Mouse (Mus musculus) left cerebral cortex, adult 2 months (tissue): ENCODE data around the gene Fhit. TPM values are rescaled to one million over a fixed set of nuclear protein-coding genes. Genes with fewer than 3 reads are reported as not detected.
A peak's percentile ranks its signal among the peaks of the same experiment; 100 is the strongest.

Experiments used
- DNase-seq, 2 experiments: peaks; one replicate each; pipeline ENCODE4 v3.0.0; 2021 to 2022; ENCODE audit warnings: low spot score in 2 of 2, mixed read lengths in 1 of 2; ENCODE audit errors: extremely low spot score in 1 of 2
- H3K27ac ChIP-seq: fragments of 200-600 bp; 2 replicates; pipeline ENCODE4 v1.8.1; 2022
- H3K4me3 ChIP-seq: fragments of 200-600 bp; 2 replicates; pipeline ENCODE4 v1.8.1; 2022
- CTCF ChIP-seq: fragments of 200-600 bp; IDR thresholded peaks from 2 replicates; pipeline ENCODE4 v1.8.1; 2022; ENCODE audit warnings: antibody characterized with exemption, mild to moderate bottlenecking, moderate library complexity
- intact Hi-C: fragments of 180-260 bp; cut with DNase I; formaldehyde crosslinking; loops from one replicate; pipeline ENCODE4 v1.15.1; 2025
- total RNA-seq, 2 experiments: library from RNA; stranded (reverse); gene quantifications; 2 replicates each; pipeline ENCODE4 v1.2.3; 2021

Fhit gene
- total RNA-seq, 2 experiments from 2014 or later, result 6.0 to 7.5 TPM

GRCm38 (mm10) chr14:9751341-9751740 is 1410.5 kb downstream of the Fhit start:
- no peak for TF ChIP-seq CTCF
- DNase-seq, result no peak
- H3K4me3 ChIP-seq, result no peak overlapping the region
- H3K27ac ChIP-seq, result no peak overlapping the region
- intact Hi-C loops, result no loop called here

- Histone ChIP-seq H3K4me3 (no peak overlapping the region), H3K27ac (no peak overlapping the region)
- TF ChIP-seq CTCF, result peak; percentile 25
- DNase-seq, result peak in 1 of 2 experiments; percentile 8
- intact Hi-C loops, result loop anchor here (5.0 kb wide), 1 partner anchor 356 kb away; no protein-coding TSS in a partner anchor
These were observed 1413.1 kb downstream of the Fhit start for GRCm38 (mm10) chr14:9748709-9749108.

- no peak overlapping the region for H3K27ac ChIP-seq
- peak; percentile 38 for TF ChIP-seq CTCF
- DNase-seq, result no peak
- no peak overlapping the region for H3K4me3 ChIP-seq
- intact Hi-C loops, result no loop called here
These were observed 1439.8 kb downstream of the Fhit start for GRCm38 (mm10) chr14:9721917-9722472.

- no peak overlapping the region for H3K4me3 ChIP-seq
- DNase-seq, result no peak
- intact Hi-C loops, result no loop called here
- TF ChIP-seq CTCF, result no peak
- H3K27ac ChIP-seq, result no peak overlapping the region
These were observed 1463.2 kb downstream of the Fhit start for GRCm38 (mm10) chr14:9698621-9699020.

GRCm38 (mm10) chr14:9697101-9697500 is 1464.7 kb downstream of the Fhit start:
- Histone ChIP-seq H3K27ac (no peak overlapping the region), H3K4me3 (no peak overlapping the region)
- intact Hi-C loops, result no loop called here
- DNase-seq, result no peak
- TF ChIP-seq CTCF, result no peak

- intact Hi-C loops, result no loop called here
- H3K27ac ChIP-seq, result no peak overlapping the region
- DNase-seq, result no peak
- TF ChIP-seq CTCF, result no peak
- no peak overlapping the region for H3K4me3 ChIP-seq
These were observed 1465.8 kb downstream of the Fhit start for GRCm38 (mm10) chr14:9696004-9696403.

GRCm38 (mm10) chr14:9695217-9695690 is 1466.6 kb downstream of the Fhit start:
- no peak for TF ChIP-seq CTCF
- H3K27ac ChIP-seq, result no peak overlapping the region
- intact Hi-C loops, result no loop called here

GRCm38 (mm10) chr14:9688664-9689257 is 1473.1 kb downstream of the Fhit start:
- intact Hi-C loops, result no loop called here
- DNase-seq, result no peak
- no peak for TF ChIP-seq CTCF
- H3K4me3 ChIP-seq, result no peak overlapping the region
- no peak overlapping the region for H3K27ac ChIP-seq

More at GRCm38 (mm10) chr14:9695217-9695690, 1466.6 kb downstream of the Fhit start:
- no peak for DNase-seq
- H3K4me3 ChIP-seq, result no peak overlapping the region

- no peak for TF ChIP-seq CTCF
- intact Hi-C loops, result no loop called here
- no peak for DNase-seq
- H3K27ac ChIP-seq, result no peak overlapping the region
- no peak overlapping the region for H3K4me3 ChIP-seq
These were observed 1477.5 kb downstream of the Fhit start for GRCm38 (mm10) chr14:9684362-9684761.

GRCm38 (mm10) chr14:9672728-9673127 is 1489.1 kb downstream of the Fhit start:
- no peak for TF ChIP-seq CTCF
- DNase-seq, result no peak
- intact Hi-C loops, result no loop called here

GRCm38 (mm10) chr14:9671776-9672175 is 1490.1 kb downstream of the Fhit start:
- intact Hi-C loops, result no loop called here

More at GRCm38 (mm10) chr14:9672728-9673127, 1489.1 kb downstream of the Fhit start:
- Histone ChIP-seq H3K27ac (no peak overlapping the region), H3K4me3 (no peak overlapping the region)

GRCm38 (mm10) chr14:9669766-9670165 is 1492.1 kb downstream of the Fhit start:
- DNase-seq, result no peak
- H3K27ac ChIP-seq, result no peak overlapping the region
- intact Hi-C loops, result no loop called here
- no peak overlapping the region for H3K4me3 ChIP-seq
- no peak for TF ChIP-seq CTCF

More at GRCm38 (mm10) chr14:9671776-9672175, 1490.1 kb downstream of the Fhit start:
- Histone ChIP-seq H3K4me3 (no peak overlapping the region), H3K27ac (no peak overlapping the region)
- no peak for TF ChIP-seq CTCF
- DNase-seq, result no peak

- no peak for DNase-seq
- no peak overlapping the region for H3K4me3 ChIP-seq
- H3K27ac ChIP-seq, result no peak overlapping the region
- intact Hi-C loops, result no loop called here
- no peak for TF ChIP-seq CTCF
These were observed 1503.4 kb downstream of the Fhit start for GRCm38 (mm10) chr14:9658445-9658844.
